8 mouse cellular contexts compared by ENCODE assay signal in genomic region chr4:132329835-132330354, GRCm38 (mm10). TPM values are rescaled to one million over a fixed set of nuclear protein-coding genes. Genes with fewer than 3 reads are reported as not detected.
DNase-seq lines count a peak whose midpoint lies in the region; ATAC-seq and TF ChIP-seq lines count a peak whose summit lies in the region.

No protein-coding gene starts in this region.

- peak overlapping the region; percentile 79 for H3K4me2 ChIP-seq in heart, postnatal 0 days (ENCODE audit: low read depth, low read length)

- TF ChIP-seq CTCF in ES-Bruce4 (IDR thresholded peaks at IDR 0.05; ENCODE audit: low read depth, low read length) = no peak
- no peak for TF ChIP-seq CTCF in heart, postnatal 0 days (IDR thresholded peaks at IDR 0.05; ENCODE audit: low read depth)

- TF ChIP-seq EP300 in ES-Bruce4 (IDR thresholded peaks at IDR 0.05; ENCODE audit: insufficient read depth, low read depth, low read length) = no peak
- no peak for TF ChIP-seq EP300 in heart, postnatal 0 days (IDR thresholded peaks at IDR 0.05; ENCODE audit: low read depth)

- peaks cover 43% of the 10 kb centered on the region for H3K36me3 ChIP-seq in heart, embryonic 10.5 days
- H3K36me3 ChIP-seq in ES-Bruce4 (ENCODE audit: control insufficient read depth, insufficient read depth, low read length, poor library complexity, severe bottlenecking) = peaks cover 32% of the 10 kb centered on the region
- peaks cover 41% of the 10 kb centered on the region for H3K36me3 ChIP-seq in heart, postnatal 0 days (replicated peaks; ENCODE audit: control insufficient read depth, insufficient read depth, low read length)
- peaks cover 57% of the 10 kb centered on the region for H3K36me3 ChIP-seq in megakaryocyte, embryonic 14.5 days (replicated peaks; ENCODE audit: low read length)

- intact Hi-C loops in heart, postnatal 10 days (cut with DNase I) = loop anchor here (2.0 kb wide), 1 partner anchor 21 kb away; no protein-coding TSS in a partner anchor

- H3K9me3 ChIP-seq in heart, embryonic 10.5 days = no peaks in the 10 kb centered on the region
- H3K9me3 ChIP-seq in ES-Bruce4 (replicated peaks; ENCODE audit: control insufficient read depth, insufficient read depth, low read length, poor library complexity, severe bottlenecking) = no peaks in the 10 kb centered on the region
- no peaks in the 10 kb centered on the region for H3K9me3 ChIP-seq in heart, postnatal 0 days (replicated peaks; ENCODE audit: control insufficient read depth, low read length)
- no peaks in the 10 kb centered on the region for H3K9me3 ChIP-seq in megakaryocyte, embryonic 14.5 days

- no peak for TF ChIP-seq POLR2A in ES-Bruce4 (IDR thresholded peaks at IDR 0.05; ENCODE audit: insufficient read depth, low read length)

- peak overlapping the region; percentile 37 for H3K9ac ChIP-seq in ES-Bruce4 (ENCODE audit: low read depth, poor library complexity, severe bottlenecking)
- peak overlapping the region; percentile 78 for H3K9ac ChIP-seq in heart, postnatal 0 days (replicated peaks; ENCODE audit: low read depth, low read length)

- peak overlapping the region; percentile 85 for H3K4me3 ChIP-seq in heart, embryonic 10.5 days
- peak overlapping the region; percentile 72 for H3K4me3 ChIP-seq in ES-Bruce4 (ENCODE audit: low read depth, low read length)
- peak overlapping the region; percentile 88 for H3K4me3 ChIP-seq in heart, postnatal 0 days (ENCODE audit: low read depth, low read length)
- H3K4me3 ChIP-seq in megakaryocyte, embryonic 14.5 days (replicated peaks) = peak overlapping the region; percentile 99

- DNase-seq in heart, embryonic 10.5 days (ENCODE audit: low spot score) = no peak
- no peak for DNase-seq in heart, postnatal 10 days
- DNase-seq in heart, postnatal 0 days (ENCODE audit: low spot score) = no peak
- no peak for DNase-seq in adrenal gland, adult 2 months
- DNase-seq in MN1 (ENCODE audit: low spot score) = no peak
- DNase-seq in frontal cortex, postnatal 10 days (ENCODE audit: low spot score in 2 of 2) = no peak

- 13% methylated on average over 10 of the region's 10 CpGs for WGBS in heart, embryonic 10.5 days
- WGBS in heart, postnatal 0 days = 9% methylated on average over 10 of the region's 10 CpGs

- peaks cover 15% of the 10 kb centered on the region for H3K4me1 ChIP-seq in heart, embryonic 10.5 days
- no peaks in the 10 kb centered on the region for H3K4me1 ChIP-seq in ES-Bruce4 (ENCODE audit: control insufficient read depth, insufficient read depth, low read length)
- peaks cover 7% of the 10 kb centered on the region for H3K4me1 ChIP-seq in heart, postnatal 0 days (ENCODE audit: control insufficient read depth, insufficient read depth)
- peaks cover 29% of the 10 kb centered on the region for H3K4me1 ChIP-seq in megakaryocyte, embryonic 14.5 days

- no peaks in the 10 kb centered on the region for H3K27me3 ChIP-seq in heart, embryonic 10.5 days (ENCODE audit: insufficient read depth, poor library complexity, severe bottlenecking)
- no peaks in the 10 kb centered on the region for H3K27me3 ChIP-seq in ES-Bruce4 (ENCODE audit: control insufficient read depth, insufficient read depth, low read length, poor library complexity, severe bottlenecking)
- H3K27me3 ChIP-seq in heart, postnatal 0 days (ENCODE audit: control insufficient read depth, insufficient read depth, low read length) = no peaks in the 10 kb centered on the region
- H3K27me3 ChIP-seq in megakaryocyte, embryonic 14.5 days (replicated peaks) = no peaks in the 10 kb centered on the region

- peak; percentile 3; the same call in 1 of the 2 replicates for ATAC-seq in heart, postnatal 0 days (ENCODE audit: insufficient read depth, low read depth)

- H3K27ac ChIP-seq in heart, embryonic 10.5 days = peak overlapping the region; percentile 95
- H3K27ac ChIP-seq in ES-Bruce4 (ENCODE audit: insufficient read depth, low read length) = no peak overlapping the region
- peak overlapping the region; percentile 95 for H3K27ac ChIP-seq in heart, postnatal 0 days (ENCODE audit: low read depth)

RNA-seq across cellular contexts. Expression of gene Trnau1ap, which starts 0.6 kb away (rescaled TPM):
- 82.0 and 92.0 TPM in 2 replicates for polyA plus RNA-seq in heart, embryonic 10.5 days (2016; fragmentation: Nextera tagmentation; extraction: Ambion mirVana)
- total RNA-seq in heart, postnatal 10 days (2021) = 10 to 100 TPM; 28.3 to 29.5 TPM
- 35.2 and 36.1 TPM in 2 replicates for polyA plus RNA-seq in ES-Bruce4 (2011; ENCODE audit: insufficient read depth, insufficient read length, low read depth, missing spikeins)
- 51.3 and 69.0 TPM in 2 replicates for total RNA-seq in heart, postnatal 0 days (2014; rRNA removed; ENCODE audit: low replicate concordance)
- 63.2 and 65.1 TPM in 2 replicates for polyA plus RNA-seq in heart, postnatal 0 days (2015; fragmentation: Nextera tagmentation; extraction: Ambion mirVana)
- 20.9 and 58.9 TPM in 2 replicates for polyA plus RNA-seq in megakaryocyte, embryonic 14.5 days (2012; ENCODE audit: insufficient read depth, low replicate concordance)
- total RNA-seq in adrenal gland, adult 2 months (2021) = 10 to 100 TPM; 31.6 to 36.4 TPM
- polyA plus RNA-seq in adrenal gland, adult 2 months (2012; rRNA removed) = 14.9 and 16.5 TPM in 2 replicates

RNA-seq across cellular contexts. Expression of gene Rcc1, which starts 23.5 kb away (rescaled TPM):
- 61.4 and 93.4 TPM in 2 replicates for polyA plus RNA-seq in heart, embryonic 10.5 days (2016; fragmentation: Nextera tagmentation; extraction: Ambion mirVana)
- 10 to 100 TPM; 13.9 to 17.0 TPM for total RNA-seq in heart, postnatal 10 days (2021)
- 78.8 and 83.1 TPM in 2 replicates for polyA plus RNA-seq in ES-Bruce4 (2011; ENCODE audit: insufficient read depth, insufficient read length, low read depth, missing spikeins)
- 20.6 and 20.8 TPM in 2 replicates for total RNA-seq in heart, postnatal 0 days (2014; rRNA removed; ENCODE audit: low replicate concordance)
- 17.1 and 18.6 TPM in 2 replicates for polyA plus RNA-seq in heart, postnatal 0 days (2015; fragmentation: Nextera tagmentation; extraction: Ambion mirVana)
- 1.2 and 16.4 TPM in 2 replicates for polyA plus RNA-seq in megakaryocyte, embryonic 14.5 days (2012; ENCODE audit: insufficient read depth, low replicate concordance)
- 10 to 100 TPM; 12.4 to 16.9 TPM for total RNA-seq in adrenal gland, adult 2 months (2021)
- 4.3 TPM in 2 replicates for polyA plus RNA-seq in adrenal gland, adult 2 months (2012; rRNA removed)

RNA-seq across cellular contexts. Expression of gene Rab42, which starts 26.7 kb away (rescaled TPM):
- polyA plus RNA-seq in heart, embryonic 10.5 days (2016; fragmentation: Nextera tagmentation; extraction: Ambion mirVana) = 1.1 and 1.9 TPM in 2 replicates
- 1 to 10 TPM; 1.1 TPM for total RNA-seq in heart, postnatal 10 days (2021)
- 0.90 TPM in 1 of 2 replicates, not detected in the other for polyA plus RNA-seq in ES-Bruce4 (2011; ENCODE audit: insufficient read depth, insufficient read length, low read depth, missing spikeins)
- total RNA-seq in heart, postnatal 0 days (2014; rRNA removed; ENCODE audit: low replicate concordance) = 1.2 TPM in 1 of 2 replicates, not detected in the other
- polyA plus RNA-seq in heart, postnatal 0 days (2015; fragmentation: Nextera tagmentation; extraction: Ambion mirVana) = 2.9 and 3.9 TPM in 2 replicates
- not detected in 2 replicates for polyA plus RNA-seq in megakaryocyte, embryonic 14.5 days (2012; ENCODE audit: insufficient read depth, low replicate concordance)
- total RNA-seq in adrenal gland, adult 2 months (2021) = 1 to 10 TPM; 1.4 to 3.0 TPM
- 3.2 and 3.3 TPM in 2 replicates for polyA plus RNA-seq in adrenal gland, adult 2 months (2012; rRNA removed)

RNA-seq across cellular contexts. Expression of gene Taf12, which starts 55.7 kb away (rescaled TPM):
- 42.4 and 52.5 TPM in 2 replicates for polyA plus RNA-seq in heart, embryonic 10.5 days (2016; fragmentation: Nextera tagmentation; extraction: Ambion mirVana)
- 10 to 100 TPM; 21.8 to 28.0 TPM for total RNA-seq in heart, postnatal 10 days (2021)
- 34.3 and 35.2 TPM in 2 replicates for polyA plus RNA-seq in ES-Bruce4 (2011; ENCODE audit: insufficient read depth, insufficient read length, low read depth, missing spikeins)
- total RNA-seq in heart, postnatal 0 days (2014; rRNA removed; ENCODE audit: low replicate concordance) = 7.5 and 8.4 TPM in 2 replicates
- polyA plus RNA-seq in heart, postnatal 0 days (2015; fragmentation: Nextera tagmentation; extraction: Ambion mirVana) = 30.5 and 34.2 TPM in 2 replicates
- polyA plus RNA-seq in megakaryocyte, embryonic 14.5 days (2012; ENCODE audit: insufficient read depth, low replicate concordance) = 0.87 and 14.0 TPM in 2 replicates
- 10 to 100 TPM; 28.3 to 41.5 TPM for total RNA-seq in adrenal gland, adult 2 months (2021)
- polyA plus RNA-seq in adrenal gland, adult 2 months (2012; rRNA removed) = 1.5 and 2.5 TPM in 2 replicates
